Mouse (Mus musculus) 3134 (cell line): ENCODE results near the gene Samd13.
A peak's percentile ranks its signal among the peaks of the same experiment; 100 is the strongest.

Experiments
- DNase-seq: peaks from one replicate; pipeline ENCODE4 v3.0.0-alpha.2; 2011; ENCODE audit warnings: low spot score; ENCODE audit not compliant: insufficient read length; ENCODE audit errors: extremely low read depth

The Samd13 gene

DNA sequence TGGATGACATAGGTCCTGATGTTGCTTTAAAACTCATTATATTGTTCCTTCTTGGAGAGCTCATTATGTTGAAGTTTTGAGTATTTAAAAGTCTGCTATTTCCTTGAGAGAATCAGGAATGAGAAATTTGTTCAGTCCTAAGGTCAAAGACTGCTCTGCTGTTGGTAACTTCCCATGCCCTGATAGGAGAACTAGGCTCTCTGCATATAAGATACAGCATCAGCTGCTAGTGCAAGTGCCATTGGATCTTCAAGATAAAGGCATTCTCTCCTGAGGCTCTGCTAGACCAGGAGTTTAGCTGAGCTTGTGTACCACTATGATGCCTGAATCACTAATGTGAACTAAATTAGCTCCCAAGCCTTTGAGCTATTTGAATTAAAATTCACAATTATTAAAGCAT is 67.4 kb downstream of the Samd13 start:
- DNase-seq = no peak

GRCm38 (mm10) chr3:146616533-146617283 is 68.7 kb downstream of the Samd13 start:
- no peak for DNase-seq

- no peak for DNase-seq
These were observed 69.9 kb downstream of the Samd13 start, which contains the start of gene Dnase2b for GRCm38 (mm10) chr3:146615496-146615895. TSS of gene Dnase2b (minus strand) at chr3:146615596.

GRCm38 (mm10) chr3:146611821-146612220 is 73.6 kb downstream of the Samd13 start:
- DNase-seq = no peak

DNA sequence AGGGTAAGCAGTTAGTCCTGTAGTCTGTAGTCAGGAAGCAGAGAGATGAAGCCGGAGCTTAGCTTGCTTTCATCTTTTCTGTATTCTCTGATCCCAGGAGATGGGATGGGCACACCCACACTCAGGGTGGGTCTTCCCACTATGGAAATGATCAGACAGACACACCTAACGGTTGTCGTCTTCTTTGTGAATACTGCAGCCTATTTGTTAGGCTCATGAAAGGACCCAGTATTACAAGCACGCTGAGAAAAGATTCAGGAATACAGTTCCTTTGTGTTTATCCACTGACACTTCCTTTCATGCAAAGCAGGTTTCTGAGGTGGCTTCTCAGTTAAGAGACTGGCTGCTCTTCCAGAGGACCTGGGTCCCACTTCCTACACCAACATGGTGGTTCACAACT is 74.1 kb downstream of the Samd13 start:
- DNase-seq = no peak

- DNase-seq = no peak
These were observed 75.1 kb downstream of the Samd13 start for GRCm38 (mm10) chr3:146610322-146610721.

GRCm38 (mm10) chr3:146607368-146607767 is 78.0 kb downstream of the Samd13 start:
- peak; percentile 25 for DNase-seq

DNA sequence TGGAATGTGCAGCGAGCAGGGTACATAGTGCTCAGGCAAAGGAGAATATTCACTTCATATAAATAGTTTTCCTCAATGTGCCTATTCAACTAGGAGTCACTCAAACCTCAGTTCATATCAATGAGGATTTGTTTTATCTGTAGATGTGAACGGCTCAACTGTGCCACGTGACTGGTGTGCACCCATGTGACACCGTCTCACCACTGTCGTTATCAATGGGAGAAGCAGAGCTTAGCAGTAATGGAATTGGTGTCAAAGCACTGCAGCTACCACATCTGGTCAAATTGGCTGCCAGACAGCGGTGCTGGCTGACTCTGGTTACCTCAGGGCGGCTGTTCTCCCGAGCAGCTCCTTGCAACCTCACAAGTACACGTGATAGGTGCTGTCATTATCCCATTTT is 80.7 kb downstream of the Samd13 start:
- DNase-seq = no peak

- DNase-seq = no peak
These were observed 82.9 kb downstream of the Samd13 start for GRCm38 (mm10) chr3:146602531-146602930.

DNA sequence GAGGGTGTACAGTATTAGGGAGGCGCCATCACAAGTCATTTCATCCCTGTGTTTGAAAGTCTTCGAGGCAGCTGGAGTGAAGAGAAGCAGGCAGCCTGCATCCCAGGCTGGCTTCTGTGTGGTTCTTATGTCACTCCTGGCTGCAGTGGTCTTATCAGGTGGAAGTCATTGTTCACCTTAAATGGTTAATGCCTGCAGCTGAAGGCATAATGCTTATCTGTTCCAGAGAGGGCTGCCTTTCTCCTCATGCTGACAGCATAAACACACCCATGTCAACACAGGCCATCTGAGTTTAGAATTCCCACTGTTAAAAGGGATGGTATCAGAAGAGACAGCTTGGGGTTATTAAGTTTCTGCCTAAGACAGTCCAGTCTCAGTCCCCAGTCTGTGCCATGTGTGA is 84.2 kb downstream of the Samd13 start:
- DNase-seq = no peak

DNA sequence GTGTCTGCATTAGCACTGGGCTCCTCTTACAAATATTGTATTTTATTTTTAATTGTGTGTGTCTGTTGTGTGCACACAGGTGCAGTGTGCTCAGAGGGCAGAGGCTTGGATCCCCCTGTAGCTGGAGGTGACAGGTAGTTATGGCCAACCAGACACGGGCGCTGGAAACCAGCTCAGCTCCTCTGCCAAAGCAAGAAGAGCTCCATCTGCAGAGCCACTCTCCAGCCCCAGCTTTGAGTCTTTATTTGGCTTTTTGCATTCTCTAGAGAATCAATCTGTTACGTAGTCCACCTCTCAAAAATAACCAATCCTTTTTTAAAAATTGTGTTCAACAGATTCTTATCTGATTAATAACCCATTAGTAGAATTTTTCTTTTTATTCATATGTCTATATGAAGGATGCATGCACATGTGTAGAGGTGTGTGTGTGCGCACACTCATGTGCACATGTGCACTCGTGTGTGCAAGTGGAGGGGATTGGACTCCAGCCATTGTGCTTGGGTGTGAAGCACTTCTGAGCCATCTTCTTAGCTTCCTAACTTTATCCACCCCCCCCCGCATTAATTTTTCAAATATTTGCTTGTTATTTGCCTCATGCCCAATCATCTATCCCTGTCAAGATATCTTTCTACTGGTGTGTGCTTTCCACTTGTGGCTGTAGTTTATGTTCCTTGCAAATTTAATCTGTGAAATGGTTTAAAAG is 86.0 kb downstream of the Samd13 start:
- DNase-seq = no peak

DNA sequence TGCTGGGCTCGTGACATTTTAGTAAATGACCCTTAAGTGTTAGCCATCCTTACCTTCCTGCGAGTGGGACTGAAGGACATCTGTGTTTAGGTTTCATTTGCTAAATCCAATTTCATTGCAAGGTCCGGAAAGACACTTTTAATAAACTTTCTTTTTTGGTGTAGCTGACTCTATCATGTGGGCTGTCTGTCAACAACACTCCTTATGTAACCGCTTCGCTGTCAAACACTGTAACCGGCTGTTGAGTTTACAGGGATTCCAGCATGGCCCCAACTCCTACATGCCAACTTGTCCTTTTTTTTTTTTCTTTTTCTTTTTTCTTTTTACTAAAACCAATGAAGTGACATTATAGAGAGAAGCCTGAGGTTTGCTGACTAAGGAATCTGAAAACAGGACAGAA is 87.0 kb downstream of the Samd13 start:
- no peak for DNase-seq

DNA sequence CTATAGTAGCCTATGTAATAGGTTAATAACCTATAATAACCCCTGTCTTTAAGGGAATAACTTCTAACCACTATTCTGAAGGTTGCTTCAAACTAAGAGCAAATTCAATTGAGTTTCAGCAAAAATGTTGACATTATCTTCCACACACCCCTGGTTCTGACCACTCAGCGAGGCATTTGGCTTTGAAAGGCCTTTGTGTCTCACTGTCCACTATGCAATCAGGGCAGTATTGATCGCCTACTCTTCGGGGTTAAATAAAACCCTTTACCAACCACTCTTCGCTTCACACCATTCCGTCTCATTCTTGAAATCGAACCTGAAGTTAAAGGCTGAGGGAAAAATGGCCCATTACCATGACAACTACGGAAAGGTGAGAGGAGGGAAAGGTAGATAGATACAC is 88.5 kb downstream of the Samd13 start:
- no peak for DNase-seq

- DNase-seq = no peak
These were observed 89.0 kb downstream of the Samd13 start for GRCm38 (mm10) chr3:146596387-146596786.

- no peak for DNase-seq
These were observed 90.0 kb downstream of the Samd13 start for GRCm38 (mm10) chr3:146595440-146595839.
